Mouse (Mus musculus) thymus, postnatal 0 days (tissue): ENCODE data around the gene Cyp3a16. TPM values are rescaled to one million over a fixed set of nuclear protein-coding genes. Genes with fewer than 3 reads are reported as not detected.
A peak's percentile ranks its signal among the peaks of the same experiment; 100 is the strongest.
"Not testable (repeated sequence)": the region's sequence is repeated elsewhere in the genome, so short reads cannot be mapped to it uniquely, and the experiment has no call there.

ENCODE experiments used
- DNase-seq: peaks from one replicate; pipeline ENCODE4 v3.0.0-alpha.2; 2015; ENCODE audit warnings: low spot score
- polyA plus RNA-seq: library from polyadenylated mRNA; unstranded; fragments of >200 nt; fragmentation: Nextera tagmentation; extraction: Ambion mirVana; gene quantifications from 2 replicates; pipeline ENCODE4 v1.2.1, GENCODE M21; 2015

The Cyp3a16 gene
- polyA plus RNA-seq = not detected in 2 replicates

- DNase-seq = peak; percentile 0
Measured at GRCm38 (mm10) chr5:145469623-145470022, at the start of gene Cyp3a16. Gene Cyp3a16, minus strand, starts transcription at chr5:145469723.

- DNase-seq = no peak
Measured at GRCm38 (mm10) chr5:145490300-145490699, 20.8 kb upstream of the Cyp3a16 start.

- no peak for DNase-seq
Measured at GRCm38 (mm10) chr5:145464304-145465088, 5.0 kb downstream of the Cyp3a16 start.

GRCm38 (mm10) chr5:145462321-145462720 lies 7.2 kb downstream of the Cyp3a16 start:
- no peak for DNase-seq

- no peak for DNase-seq
Measured at GRCm38 (mm10) chr5:145454389-145454788, 15.1 kb downstream of the Cyp3a16 start.

- no peak for DNase-seq
Measured at GRCm38 (mm10) chr5:145433688-145434087, 35.8 kb downstream of the Cyp3a16 start.

GRCm38 (mm10) chr5:145431004-145431403 lies 38.5 kb downstream of the Cyp3a16 start:
- DNase-seq = no peak

- no peak for DNase-seq
Measured at GRCm38 (mm10) chr5:145422287-145422686, 47.2 kb downstream of the Cyp3a16 start.

- not testable (repeated sequence) for DNase-seq
Measured at GRCm38 (mm10) chr5:145415416-145415815, 54.1 kb downstream of the Cyp3a16 start.

Other genes with a start within 250 kb of the Cyp3a16 start
- 34.2 and 36.4 TPM in 2 replicates for gene Zfp655, start 238.0 kb downstream of the Cyp3a16 start, polyA plus RNA-seq
- 0.56 and 0.63 TPM in 2 replicates for gene Zscan25, start 189.2 kb downstream of the Cyp3a16 start, polyA plus RNA-seq
- gene Cyp3a57, start 124.4 kb downstream of the Cyp3a16 start, polyA plus RNA-seq = not detected in 2 replicates
- gene Cyp3a41b, start 115.0 kb upstream of the Cyp3a16 start, polyA plus RNA-seq = 0.08 TPM in 1 of 2 replicates, not detected in the other